Mouse (Mus musculus) lung, embryonic 14.5 days (tissue): ENCODE data around the gene Fndc3b. TPM values are rescaled to one million over a fixed set of nuclear protein-coding genes. Genes with fewer than 3 reads are reported as not detected.
A peak's percentile ranks its signal among the peaks of the same experiment; 100 is the strongest.

Source experiments
- ATAC-seq: fragments of 200-750 bp; cut with Nextera tagmentation; 2 replicates; pipeline ENCODE4 v1.8.0; 2017; ENCODE audit warnings: mild to moderate bottlenecking, moderate TSS enrichment, moderate library complexity; ENCODE audit not compliant: insufficient read depth
- DNase-seq: peaks from one replicate; pipeline ENCODE4 v3.0.0-alpha.2; 2015
- H3K27ac ChIP-seq: fragments of 300-500 bp; sonication (generic); 2 replicates; pipeline ENCODE4 v1.5.1; 2014; ENCODE audit warnings: low read depth, mild to moderate bottlenecking, moderate library complexity
- H3K27me3 ChIP-seq: fragments of 300-500 bp; sonication (generic); 2 replicates; pipeline ENCODE4 v1.6.1; 2014; ENCODE audit warnings: low read length, control low read depth; ENCODE audit not compliant: insufficient read depth
- H3K36me3 ChIP-seq: fragments of 300-500 bp; sonication (generic); 2 replicates; pipeline ENCODE4 v1.6.1; 2014; ENCODE audit warnings: control low read depth; ENCODE audit not compliant: insufficient read depth
- H3K4me1 ChIP-seq: fragments of 300-500 bp; sonication (generic); 2 replicates; pipeline ENCODE4 v1.6.1; 2014; ENCODE audit warnings: antibody characterized with exemption, control low read depth; ENCODE audit not compliant: insufficient read depth
- H3K4me2 ChIP-seq: fragments of 300-500 bp; sonication (generic); 2 replicates; pipeline ENCODE4 v1.6.1; 2014; ENCODE audit warnings: mild to moderate bottlenecking
- H3K4me3 ChIP-seq: fragments of 300-500 bp; sonication (generic); 2 replicates; pipeline ENCODE4 v1.5.1; 2014; ENCODE audit warnings: low read depth, low read length
- H3K9ac ChIP-seq: fragments of 300-500 bp; sonication (generic); 2 replicates; pipeline ENCODE4 v1.6.1; 2014
- H3K9me3 ChIP-seq: fragments of 300-500 bp; sonication (generic); 2 replicates; pipeline ENCODE4 v1.6.1; 2016; ENCODE audit warnings: low read depth, low read length, control low read depth
- CTCF ChIP-seq: IDR thresholded peaks from 2 replicates; pipeline ENCODE4 v1.5.1; 2016; ENCODE audit warnings: antibody characterized with exemption, low read depth
- WGBS: fragments of 180-500 bp; shearing (Covaris S2); extraction: QIAGEN DNeasy Blood & Tissue Kit; methylation state at CpG from one replicate; pipeline ENCODE4 v1.1.7; 2014; 5-methylcytosine and 5-hydroxymethylcytosine counted together
- polyA plus RNA-seq: library from polyadenylated mRNA; unstranded; fragments of >200 nt; fragmentation: Nextera tagmentation; extraction: Ambion mirVana; gene quantifications from 2 replicates; pipeline ENCODE4 v1.2.1, GENCODE M21; 2014

Gene Fndc3b
- polyA plus RNA-seq, 1 experiment from 2014 or later, result 37.1 TPM

GRCm38 (mm10) chr3:27743271-27744145 lies 32.4 kb upstream of the Fndc3b start:
- no peak overlapping the region for H3K4me3 ChIP-seq
- DNase-seq (peak; percentile 89), ATAC-seq (peak; percentile 79)
- H3K36me3 ChIP-seq, result no peaks in the 10 kb centered on the region
- H3K9ac ChIP-seq, result no peak overlapping the region
- peak overlapping the region; percentile 58 for H3K27ac ChIP-seq
- TF ChIP-seq CTCF, result no peak
- H3K4me1 ChIP-seq, result no peaks in the 10 kb centered on the region
- H3K4me2 ChIP-seq, result no peak overlapping the region
- H3K9me3 ChIP-seq, result no peaks in the 10 kb centered on the region
- H3K27me3 ChIP-seq, result no peaks in the 10 kb centered on the region
- 33% methylated on average over 9 of the region's 9 CpGs for WGBS

GRCm38 (mm10) chr3:27742124-27742523 lies 31.0 kb upstream of the Fndc3b start:
- Histone ChIP-seq H3K9ac (no peak overlapping the region), H3K9me3 (no peaks in the 10 kb centered on the region), H3K27me3 (no peaks in the 10 kb centered on the region), H3K4me3 (no peak overlapping the region), H3K4me2 (no peak overlapping the region), H3K36me3 (no peaks in the 10 kb centered on the region), H3K4me1 (no peaks in the 10 kb centered on the region), H3K27ac (no peak overlapping the region)
- no peak for TF ChIP-seq CTCF
- WGBS, result 65% methylated on average over 2 of the region's 2 CpGs
- ATAC-seq, result no peak
- DNase-seq, result no peak

GRCm38 (mm10) chr3:27740136-27740535 lies 29.0 kb upstream of the Fndc3b start:
- ATAC-seq, result no peak
- no peak for TF ChIP-seq CTCF
- 80% methylated on average over 7 of the region's 7 CpGs for WGBS
- H3K27me3 ChIP-seq, result no peaks in the 10 kb centered on the region
- no peak overlapping the region for H3K4me2 ChIP-seq
- no peaks in the 10 kb centered on the region for H3K9me3 ChIP-seq
- H3K9ac ChIP-seq, result no peak overlapping the region
- H3K4me1 ChIP-seq, result peaks cover 4% of the 10 kb centered on the region; the same call in 1 of the 2 replicates
- H3K36me3 ChIP-seq, result no peaks in the 10 kb centered on the region
- no peak overlapping the region for H3K4me3 ChIP-seq
- DNase-seq, result no peak
- H3K27ac ChIP-seq, result no peak overlapping the region

GRCm38 (mm10) chr3:27736180-27736579 lies 25.1 kb upstream of the Fndc3b start:
- Histone ChIP-seq H3K27ac (peak overlapping the region; percentile 77), H3K9ac (no peak overlapping the region), H3K4me1 (peaks cover 4% of the 10 kb centered on the region; the same call in 1 of the 2 replicates), H3K4me2 (peak overlapping the region; percentile 39; the same call in 1 of the 2 replicates), H3K27me3 (no peaks in the 10 kb centered on the region), H3K4me3 (no peak overlapping the region), H3K36me3 (no peaks in the 10 kb centered on the region), H3K9me3 (no peaks in the 10 kb centered on the region)
- peak; percentile 76 for ATAC-seq
- no peak for TF ChIP-seq CTCF
- 26% methylated on average over 9 of the region's 9 CpGs for WGBS
- peak; percentile 39 for DNase-seq

GRCm38 (mm10) chr3:27735113-27735512 lies 24.0 kb upstream of the Fndc3b start:
- Histone ChIP-seq H3K9me3 (no peaks in the 10 kb centered on the region), H3K4me1 (peaks cover 4% of the 10 kb centered on the region; the same call in 1 of the 2 replicates), H3K9ac (no peak overlapping the region), H3K27ac (peak overlapping the region; percentile 77; the same call in 1 of the 2 replicates), H3K36me3 (no peaks in the 10 kb centered on the region), H3K4me2 (no peak overlapping the region), H3K4me3 (no peak overlapping the region), H3K27me3 (no peaks in the 10 kb centered on the region)
- DNase-seq (no peak), ATAC-seq (peak; percentile 35; the same call in 1 of the 2 replicates)
- 65% methylated on average over 5 of the region's 5 CpGs for WGBS
- TF ChIP-seq CTCF, result no peak

GRCm38 (mm10) chr3:27728798-27729782 lies 18.0 kb upstream of the Fndc3b start:
- no peaks in the 10 kb centered on the region for H3K9me3 ChIP-seq
- peaks cover 7% of the 10 kb centered on the region for H3K4me1 ChIP-seq
- H3K36me3 ChIP-seq, result no peaks in the 10 kb centered on the region
- peak overlapping the region; percentile 22; the same call in 1 of the 2 replicates for H3K4me2 ChIP-seq
- no peaks in the 10 kb centered on the region for H3K27me3 ChIP-seq
- ATAC-seq (peak; percentile 89), DNase-seq (peak; percentile 66)
- no peak for TF ChIP-seq CTCF
- H3K27ac ChIP-seq, result peak overlapping the region; percentile 81
- no peak overlapping the region for H3K9ac ChIP-seq
- H3K4me3 ChIP-seq, result no peak overlapping the region
- WGBS, result 62% methylated on average over 8 of the region's 8 CpGs
